Mouse (Mus musculus) heart, adult 2 months (tissue): ENCODE measurements around the gene Aldh3a2. TPM values are rescaled to one million over a fixed set of nuclear protein-coding genes. Genes with fewer than 3 reads are reported as not detected.

ENCODE experiments used
- polyA plus RNA-seq: library from polyadenylated mRNA; depleted of rRNA; stranded (reverse); fragments of >200 nt; gene quantifications from 2 replicates; pipeline ENCODE4 v1.2.3, GENCODE M21; 2012; rRNA removed
- total RNA-seq, 2 experiments: library from RNA; stranded (reverse); gene quantifications; 2 replicates each; pipeline ENCODE4 v1.2.3; 2021

Aldh3a2 gene
- total and polyA plus RNA-seq, 3 experiments, result 26.2 to 36.4 (median 33.8) TPM

Other genes starting within 250 kb of the Aldh3a2 start
- 10 to 100 TPM; 26.7 to 35.7 TPM for gene Kcnj12, start 244.9 kb downstream of the Aldh3a2 start, total RNA-seq
- 29.5 and 42.6 TPM in 2 replicates for gene Kcnj12, start 244.9 kb downstream of the Aldh3a2 start, polyA plus RNA-seq
- gene Tnfrsf13b, start 140.7 kb downstream of the Aldh3a2 start, total RNA-seq, result under 1 TPM; 0.25 to 0.70 TPM
- 1.5 and 4.4 TPM in 2 replicates for gene Tnfrsf13b, start 140.7 kb downstream of the Aldh3a2 start, polyA plus RNA-seq
- gene Usp22, start 92.4 kb downstream of the Aldh3a2 start, total RNA-seq, result 10 to 100 TPM; 21.7 to 27.1 TPM
- gene Usp22, start 92.4 kb downstream of the Aldh3a2 start, polyA plus RNA-seq, result 22.6 and 26.7 TPM in 2 replicates
- 1 to 10 TPM; 1.0 to 1.6 TPM for gene Aldh3a1, start 59.9 kb downstream of the Aldh3a2 start, total RNA-seq
- gene Aldh3a1, start 59.9 kb downstream of the Aldh3a2 start, polyA plus RNA-seq, result 1.1 and 3.3 TPM in 2 replicates
- gene Slc47a2, start 75.4 kb upstream of the Aldh3a2 start, total RNA-seq, result not detected
- gene Slc47a2, start 75.4 kb upstream of the Aldh3a2 start, polyA plus RNA-seq, result 0.04 and 0.12 TPM in 2 replicates
- gene Slc47a1, start 110.9 kb upstream of the Aldh3a2 start, total RNA-seq, result 10 to 100 TPM; 27.7 to 32.0 TPM
- 51.1 and 92.7 TPM in 2 replicates for gene Slc47a1, start 110.9 kb upstream of the Aldh3a2 start, polyA plus RNA-seq
- gene Rnf112, start 186.7 kb upstream of the Aldh3a2 start, total RNA-seq, result under 1 TPM; 0.10 to 0.30 TPM
- 0.15 and 0.18 TPM in 2 replicates for gene Rnf112, start 186.7 kb upstream of the Aldh3a2 start, polyA plus RNA-seq
- 10 to 100 TPM; 18.4 to 22.9 TPM for gene Mfap4, start 218.0 kb upstream of the Aldh3a2 start, total RNA-seq
- 125 and 143 TPM in 2 replicates for gene Mfap4, start 218.0 kb upstream of the Aldh3a2 start, polyA plus RNA-seq
- 1 to 10 TPM; 5.5 to 6.0 TPM for gene Mapk7, start 226.9 kb upstream of the Aldh3a2 start, total RNA-seq
- 11.9 and 12.6 TPM in 2 replicates for gene Mapk7, start 226.9 kb upstream of the Aldh3a2 start, polyA plus RNA-seq
- 1 to 10 TPM; 8.0 to 9.3 TPM for gene B9d1, start 237.7 kb upstream of the Aldh3a2 start, total RNA-seq
- gene B9d1, start 237.7 kb upstream of the Aldh3a2 start, polyA plus RNA-seq, result 10.6 and 15.6 TPM in 2 replicates